Mouse (Mus musculus) kidney, adult 2 months (tissue): ENCODE measurements around the gene Znrd1as.

Experiments
- CTCF ChIP-seq: fragments of 200-500 bp; conservative IDR thresholded peaks from 2 replicates; pipeline ENCODE4 v1.5.1; 2011; ENCODE audit warnings: low read depth, mild to moderate bottlenecking, control low read depth, low read length, moderate library complexity, mixed read lengths; ENCODE audit not compliant: insufficient read depth, insufficient read length
- POLR2A ChIP-seq: fragments of 200-500 bp; IDR thresholded peaks from one replicate; pipeline ENCODE4 v1.6.1; 2011; ENCODE audit warnings: low read depth, low read length, control low read depth

GRCm38 (mm10) chr17:36950981-36951947, 7.1 kb upstream of the Znrd1as start, which contains the start of gene Ppp1r11:
- no peak for TF ChIP-seq POLR2A
- no peak for TF ChIP-seq CTCF
